Mouse (Mus musculus) embryo, embryonic 11.5 days (tissue): ENCODE data around the gene Sf3b5.
A peak's percentile ranks its signal among the peaks of the same experiment; 100 is the strongest.
"Not testable (repeated sequence)": the region's sequence is repeated elsewhere in the genome, so short reads cannot be mapped to it uniquely, and the experiment has no call there.

Experiments used
- DNase-seq: peaks from one replicate; pipeline ENCODE4 v3.0.0-alpha.2; 2012; ENCODE audit warnings: low read depth, low spot score

The Sf3b5 gene

GRCm38 (mm10) chr10:13007876-13008736, 3.0 kb downstream of the Sf3b5 start:
- peak; percentile 89 for DNase-seq

GRCm38 (mm10) chr10:13008737-13009121, 3.6 kb downstream of the Sf3b5 start:
- no peak for DNase-seq

DNA sequence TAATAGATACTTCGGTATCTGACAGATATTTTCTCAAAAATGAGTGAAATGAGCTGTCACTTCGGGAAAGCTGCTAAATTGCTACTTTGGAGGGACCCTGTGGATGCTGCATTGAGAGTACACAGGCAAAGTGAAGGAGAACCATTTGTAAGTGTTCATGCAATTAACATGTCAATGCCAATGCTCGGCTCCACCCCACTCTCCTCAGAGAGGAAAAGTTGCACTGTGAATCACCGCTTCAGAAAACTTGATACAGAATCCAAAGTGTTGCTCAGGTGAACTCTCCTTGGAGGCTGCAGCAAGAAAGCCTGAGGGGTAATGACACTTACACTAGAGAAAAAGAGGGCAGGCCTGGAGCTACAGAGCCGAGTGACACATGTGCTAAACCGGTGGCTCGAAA, 8.9 kb downstream of the Sf3b5 start:
- no peak for DNase-seq

DNA sequence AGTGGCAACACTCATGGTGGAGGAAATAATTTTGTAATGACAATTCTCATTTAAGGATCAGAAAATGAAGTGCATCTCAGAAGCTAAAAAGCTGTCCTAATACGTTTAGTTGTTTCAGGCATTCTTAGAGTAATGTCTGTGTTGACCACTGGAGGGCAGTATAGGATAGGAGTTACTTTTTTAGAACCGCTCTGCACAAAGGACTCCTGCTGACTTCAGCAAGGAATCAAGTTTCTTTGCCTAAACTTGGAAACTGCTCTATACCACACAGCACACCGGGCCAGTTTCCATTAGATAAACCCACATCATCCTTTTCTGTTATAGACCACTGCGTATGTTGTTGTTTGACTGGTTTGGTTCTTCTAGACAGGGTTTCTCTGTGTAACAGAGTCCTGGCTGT, 11.4 kb downstream of the Sf3b5 start:
- DNase-seq: peak; percentile 67

DNA sequence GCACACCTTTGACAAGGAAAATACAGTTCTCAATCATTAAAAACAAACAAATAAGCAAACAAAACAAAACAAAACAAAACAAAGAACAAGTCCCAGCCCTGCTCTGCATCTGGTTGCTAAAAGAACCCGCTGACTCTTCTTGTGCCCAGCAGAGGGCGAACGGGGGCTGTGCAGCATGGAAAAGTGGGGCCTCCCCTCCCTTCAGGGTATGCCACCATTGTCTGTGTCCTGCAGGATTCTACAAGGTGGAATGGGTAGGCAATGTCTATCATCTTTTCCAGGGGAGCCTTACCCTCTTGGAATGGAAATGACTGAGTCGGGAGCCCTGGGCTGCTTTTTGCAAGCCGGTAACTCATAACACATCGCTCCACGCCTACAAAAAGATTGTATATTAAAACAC, 13.4 kb downstream of the Sf3b5 start:
- DNase-seq: peak; percentile 24

- no peak for DNase-seq
Measured at GRCm38 (mm10) chr10:13019026-13019425, 13.9 kb downstream of the Sf3b5 start.

- DNase-seq: no peak
Measured at GRCm38 (mm10) chr10:13022103-13022502, 17.0 kb downstream of the Sf3b5 start.

- not testable (repeated sequence) for DNase-seq
Measured at GRCm38 (mm10) chr10:13023985-13024384, 18.8 kb downstream of the Sf3b5 start.

DNA sequence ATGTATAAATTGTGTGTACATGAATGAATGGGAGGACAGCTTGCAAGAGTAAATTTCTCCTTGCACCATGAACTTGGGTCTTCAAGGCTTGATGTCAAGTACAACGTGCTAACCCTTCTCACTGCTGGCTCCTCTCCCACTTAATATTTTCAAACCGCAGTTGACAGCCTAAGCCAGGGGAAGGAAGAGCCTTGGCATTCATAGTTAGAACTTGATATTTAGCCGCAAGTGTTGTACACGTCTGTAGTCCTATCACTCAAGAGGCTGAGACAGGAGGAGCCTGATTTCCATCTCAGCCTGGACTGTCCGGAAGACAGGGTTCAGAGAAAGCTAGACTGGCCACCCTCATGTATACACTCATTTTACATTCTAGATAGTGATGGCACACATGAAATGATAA, 22.6 kb downstream of the Sf3b5 start:
- no peak for DNase-seq

DNA sequence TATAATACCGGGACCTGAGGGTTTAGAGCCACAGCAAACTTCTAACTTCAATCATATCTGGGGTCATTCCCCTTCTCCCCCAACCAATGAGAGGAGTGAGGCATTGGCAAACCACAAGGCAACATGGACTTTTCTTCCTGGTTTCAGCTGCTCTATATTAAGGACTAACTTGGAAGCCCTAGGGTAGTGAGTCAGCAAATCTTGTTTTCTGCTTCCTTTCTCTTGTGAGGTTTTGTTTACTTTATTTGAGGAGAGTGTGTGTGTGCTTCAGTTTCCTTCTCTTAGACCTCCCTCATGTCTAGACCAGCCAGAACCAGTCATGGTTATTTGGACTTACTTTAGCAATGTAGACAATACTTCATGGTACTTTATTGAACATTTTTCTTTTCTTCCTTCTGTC, 23.1 kb downstream of the Sf3b5 start:
- DNase-seq: no peak

- DNase-seq: no peak
Measured at GRCm38 (mm10) chr10:13029416-13029815, 24.3 kb downstream of the Sf3b5 start.

DNA sequence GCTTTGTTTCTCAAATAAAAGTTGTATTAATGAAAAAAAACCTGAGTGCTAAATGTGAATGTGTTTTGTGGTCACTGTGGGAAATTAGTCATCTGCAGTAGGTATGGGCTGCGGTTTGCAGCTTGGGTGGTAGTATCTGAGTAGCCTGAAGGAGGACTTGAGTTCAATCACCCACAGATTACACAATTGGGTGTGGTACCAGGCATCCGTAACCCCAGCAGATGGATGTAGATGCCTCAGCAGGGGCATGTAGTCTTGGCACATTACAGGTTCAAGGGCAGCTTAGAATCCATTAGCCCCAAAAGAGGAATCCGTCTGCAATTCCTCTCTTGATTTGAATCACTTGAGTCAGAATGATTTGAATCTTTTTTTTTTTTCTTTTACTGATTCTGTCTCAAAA, 30.1 kb downstream of the Sf3b5 start:
- DNase-seq: no peak

DNA sequence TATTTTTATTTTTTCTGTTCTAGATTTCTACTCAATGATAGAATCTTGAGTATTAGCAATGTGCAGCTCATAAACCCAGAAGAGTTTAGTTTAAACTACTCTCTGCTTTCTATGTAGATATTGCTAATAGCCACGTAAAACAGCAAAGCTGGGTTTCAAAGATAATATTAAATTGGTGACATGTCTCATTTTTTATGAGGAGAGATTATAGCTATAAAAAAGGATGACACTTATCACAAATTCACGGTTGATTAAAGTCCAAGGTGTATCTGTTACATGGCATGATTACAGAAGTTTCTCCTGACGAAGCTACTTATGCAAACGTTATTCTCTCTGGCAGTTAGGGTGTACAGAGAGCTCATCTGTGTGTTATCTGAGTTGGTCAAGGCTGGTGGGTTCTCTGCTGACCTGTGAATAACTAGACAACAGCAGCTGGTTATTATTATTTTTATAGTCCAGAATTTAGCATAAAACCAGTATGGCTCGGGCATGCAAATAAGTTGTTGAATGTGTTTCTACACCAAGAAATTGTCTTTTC, 34.6 kb downstream of the Sf3b5 start:
- no peak for DNase-seq

- no peak for DNase-seq
Measured at GRCm38 (mm10) chr10:13044659-13045058, 39.5 kb downstream of the Sf3b5 start.

GRCm38 (mm10) chr10:13047816-13048215, 42.7 kb downstream of the Sf3b5 start:
- DNase-seq: no peak

- DNase-seq: no peak
Measured at GRCm38 (mm10) chr10:13056863-13057381, 51.8 kb downstream of the Sf3b5 start.
